Comparison of ENCODE assay signal across 23 mouse cellular contexts in the genomic region with DNA sequence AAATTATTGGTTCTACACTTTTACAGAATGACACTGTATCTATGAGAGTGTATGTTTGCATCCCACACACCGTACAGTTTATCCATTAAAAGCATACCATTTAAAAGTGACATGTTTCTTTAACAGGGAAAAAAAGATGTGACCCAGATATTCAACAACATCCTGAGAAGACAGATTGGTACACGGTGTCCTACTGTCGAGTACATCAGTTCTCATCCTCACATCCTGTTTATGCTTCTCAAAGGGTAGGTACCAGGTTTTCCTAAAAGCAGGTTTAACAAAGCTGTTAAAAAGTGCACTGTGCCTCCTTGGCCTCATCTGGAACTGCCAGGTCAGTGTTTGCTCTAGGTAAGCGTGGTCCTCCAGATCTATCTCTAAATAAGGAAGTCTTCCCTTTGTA.
DNase-seq lines count a peak whose midpoint lies in the region; TF ChIP-seq lines count a peak whose summit lies in the region.
"Had no signal": no experiment of that assay in that cellular context is flagged by ENCODE, and none has a peak within 500 bp of the region (broad histone marks: within the 10 kb centered on the region; RNA-seq: fewer than 3 reads in every experiment).

No protein-coding gene starts in this region.

- DNase-seq in heart, adult 11 months, result peak; percentile 34
- DNase-seq in heart, adult 2 months, result no peak
- peak; percentile 8 for DNase-seq in thymus, postnatal 0 days (ENCODE audit: low spot score)
- DNase-seq in thymus, postnatal 36 days, result no peak
- peak; percentile 15 for DNase-seq in brain, adult 2 months (ENCODE audit: low read depth, low spot score)
- DNase-seq in frontal cortex, postnatal 10 days (ENCODE audit: low spot score in 2 of 2), result no peak
- no peak for DNase-seq in lung, postnatal 10 days
- DNase-seq: adrenal gland, adult 8-10 months; adrenal gland, postnatal 14 days; adrenal gland, postnatal 36 days; B cell, adult 2 months; cerebellum, adult 11 months; cerebellum, adult 18-20 months; cerebellum, adult 8-10 months; cerebellum, adult 9-11 months; cerebellum, postnatal 14 days; cerebellum, postnatal 36 days; embryo, embryonic 11 days had no signal

- H3K36me3 ChIP-seq in heart, adult 2 months (ENCODE audit: control insufficient read depth, insufficient read depth, low read length), result no peaks in the 10 kb centered on the region; the same call in none of the 2 replicates
- H3K36me3 ChIP-seq: forebrain, embryonic 12.5 days had no signal

- 78% methylated on average over 4 of the region's 4 CpGs for WGBS in heart, adult 2 months

- H3K4me1 ChIP-seq in heart, adult 2 months (ENCODE audit: control insufficient read depth, insufficient read depth, low read length), result no peaks in the 10 kb centered on the region
- H3K4me1 ChIP-seq: embryonic facial prominence, embryonic 13.5 days; embryonic facial prominence, embryonic 15.5 days; forebrain, embryonic 10.5 days; forebrain, embryonic 12.5 days had no signal

- no peak overlapping the region for H3K4me3 ChIP-seq in heart, adult 2 months
- H3K4me3 ChIP-seq: embryonic facial prominence, embryonic 13.5 days; embryonic facial prominence, embryonic 15.5 days; erythroblast, embryonic 14.5 days; forebrain, embryonic 10.5 days; forebrain, embryonic 12.5 days had no signal

- no peak for TF ChIP-seq EP300 in heart, adult 2 months (IDR thresholded peaks at IDR 0.05; ENCODE audit: insufficient read depth, low read depth, low read length)

- H3K27me3 ChIP-seq in heart, adult 2 months (ENCODE audit: control insufficient read depth, insufficient read depth, low read length), result no peaks in the 10 kb centered on the region
- H3K27me3 ChIP-seq: embryonic facial prominence, embryonic 13.5 days; embryonic facial prominence, embryonic 15.5 days; forebrain, embryonic 12.5 days had no signal

- no peak for TF ChIP-seq POLR2A in heart, adult 2 months (IDR thresholded peaks at IDR 0.05; ENCODE audit: insufficient read depth, low read depth, low read length)

- TF ChIP-seq CTCF in heart, adult 2 months (IDR thresholded peaks at IDR 0.05), result no peak

- H3K79me2 ChIP-seq in heart, adult 2 months (replicated peaks; ENCODE audit: control insufficient read depth, insufficient read depth, low read length), result no peaks in the 10 kb centered on the region

- intact Hi-C loops in heart, adult 2 months (cut with DNase I), result no loop called here

- no peak overlapping the region for H3K27ac ChIP-seq in heart, adult 2 months
- H3K27ac ChIP-seq: embryonic facial prominence, embryonic 13.5 days; embryonic facial prominence, embryonic 15.5 days; forebrain, embryonic 10.5 days; forebrain, embryonic 12.5 days had no signal

- no peak overlapping the region for H3K9ac ChIP-seq in heart, adult 2 months (ENCODE audit: low read depth, low read length)
- H3K9ac ChIP-seq: embryonic facial prominence, embryonic 13.5 days; embryonic facial prominence, embryonic 15.5 days; forebrain, embryonic 12.5 days had no signal

Comparison
In these comparisons a context has a peak if more than half of its experiments do, and no peak if none do; other contexts are left out.
1. DNase-seq: peak in heart, adult 11 months (single experiment), thymus, postnatal 0 days (single experiment) and brain, adult 2 months (single experiment); none in heart, adult 2 months (0 of 2), thymus, postnatal 36 days (0 of 2), frontal cortex, postnatal 10 days (0 of 2) and lung, postnatal 10 days (single experiment).